Mouse (Mus musculus) central nervous system, embryonic 14 days (tissue): ENCODE results near the gene Tekt2. TPM values are rescaled to one million over a fixed set of nuclear protein-coding genes. Genes with fewer than 3 reads are reported as not detected.

Experiments
- polyA plus RNA-seq: library from polyadenylated mRNA; depleted of rRNA; stranded (reverse); fragments of >200 nt; gene quantifications from 2 replicates; pipeline ENCODE4 v1.2.3, GENCODE M21; 2012; rRNA removed

Tekt2 gene
- polyA plus RNA-seq, result 17.9 and 22.4 TPM in 2 replicates

GRCm38 (mm10) chr4:126325281-126325861, at the start of gene Tekt2:
Gene Tekt2 (minus strand): TSS chr4:126325688.

GRCm38 (mm10) chr4:126321111-126321853, 4.2 kb downstream of the Tekt2 start, which contains the start of gene Adprhl2:
Gene Adprhl2 (minus strand): TSS chr4:126321703.

GRCm38 (mm10) chr4:126286492-126286891, 39.0 kb downstream of the Tekt2 start, which contains the start of gene Col8a2:
Gene Col8a2 (plus strand): TSS chr4:126286793.

Other genes with a start within 250 kb of the Tekt2 start
- 50.9 and 54.1 TPM in 2 replicates for gene Lsm10, start 229.1 kb downstream of the Tekt2 start, polyA plus RNA-seq
- 24.6 and 24.9 TPM in 2 replicates for gene Stk40, start 221.7 kb downstream of the Tekt2 start, polyA plus RNA-seq
- 21.4 and 39.0 TPM in 2 replicates for gene Eva1b, start 177.9 kb downstream of the Tekt2 start, polyA plus RNA-seq
- 1.2 and 2.7 TPM in 2 replicates for gene Sh3d21, start 162.2 kb downstream of the Tekt2 start, polyA plus RNA-seq
- gene Thrap3, start 122.9 kb downstream of the Tekt2 start, polyA plus RNA-seq, result 142 TPM in 2 replicates
- 206 and 220 TPM in 2 replicates for gene Map7d1, start 69.3 kb downstream of the Tekt2 start, polyA plus RNA-seq
- 155 TPM in 2 replicates for gene Trappc3, start 63.4 kb downstream of the Tekt2 start, polyA plus RNA-seq
- gene Col8a2, start 38.9 kb downstream of the Tekt2 start, polyA plus RNA-seq, result 8.1 and 18.1 TPM in 2 replicates
- gene Adprhl2, start 4.0 kb downstream of the Tekt2 start, polyA plus RNA-seq, result 73.9 and 74.2 TPM in 2 replicates
- 7.5 and 7.7 TPM in 2 replicates for gene Ago3, start 103.9 kb upstream of the Tekt2 start, polyA plus RNA-seq
- 63.5 and 72.6 TPM in 2 replicates for gene Ago1, start 142.9 kb upstream of the Tekt2 start, polyA plus RNA-seq
- gene Ago4, start 207.8 kb upstream of the Tekt2 start, polyA plus RNA-seq, result 8.6 and 9.2 TPM in 2 replicates
- gene Clspn, start 231.2 kb upstream of the Tekt2 start, polyA plus RNA-seq, result 13.8 and 15.9 TPM in 2 replicates